Mouse (Mus musculus): ENCODE measurements around the gene Iqcf3.

- TF ChIP-seq CTCF (IDR thresholded peaks at IDR 0.05; ENCODE audit: borderline replicate concordance, extremely low read depth, insufficient read depth, insufficient read length), result no peak
- no peak for TF ChIP-seq POLR2A (IDR thresholded peaks at IDR 0.05; ENCODE audit: borderline replicate concordance, extremely low read depth, insufficient read depth, insufficient read length, poor library complexity, severe bottlenecking)
Observed at GRCm38 (mm10) chr9:106467746-106468145, 93.7 kb downstream of the Iqcf3 start.
